Mouse (Mus musculus): Measurements from ENCODE around the gene Alox5. TPM values are rescaled to one million over a fixed set of nuclear protein-coding genes. Genes with fewer than 3 reads are reported as not detected.

Gene Alox5
- total and polyA plus RNA-seq, 3 experiments, result not detected

GRCm38 (mm10) chr6:116361993-116362392 lies 99.0 kb downstream of the Alox5 start:
- H3K36me3 ChIP-seq (replicated peaks in 1 of 2; ENCODE audit: control insufficient read depth in 1 of 2, insufficient read depth in 1 of 2, low read length in 1 of 2), result no peaks in the 10 kb centered on the region
- no peak overlapping the region for H3K9ac ChIP-seq (ENCODE audit: insufficient read depth, low read depth)
- H3K27ac ChIP-seq (ENCODE audit: insufficient read depth, low read depth), result no peak overlapping the region
- no peak overlapping the region for H3K4me2 ChIP-seq (ENCODE audit: insufficient read depth, low read depth, poor library complexity, severe bottlenecking)
- H3K79me2 ChIP-seq (replicated peaks; ENCODE audit: control insufficient read depth, extremely low read depth, insufficient read depth, poor library complexity, severe bottlenecking), result no peaks in the 10 kb centered on the region
- in situ Hi-C loops (cut with MboI; ENCODE audit: low pct_ligation_motif_present, low pct_unique_long_range_greater_than_20kb, low sequenced_read_pairs) (no loop called here), dilution Hi-C loops (cut with MboI; ENCODE audit: extremely low pct_ligation_motif_present, extremely low pct_unique_long_range_greater_than_20kb, low sequenced_read_pairs) (no loop called here)
- H3K4me3 ChIP-seq (replicated peaks in 1 of 3; ENCODE audit: low read depth in 2 of 3, low read length in 2 of 3, poor library complexity in 1 of 3), result no peak overlapping the region
- H3K4me1 ChIP-seq (ENCODE audit: control insufficient read depth in 1 of 2, insufficient read depth in 2 of 2), result peaks cover 0 to 4% of the 10 kb centered on the region in 2 experiments; a peak in 1 of 4 replicates
- no peaks in the 10 kb centered on the region for H3K27me3 ChIP-seq (replicated peaks)
- no peaks in the 10 kb centered on the region for H3K9me3 ChIP-seq (replicated peaks; ENCODE audit: low read length)
- TF ChIP-seq MEF2A (IDR thresholded peaks at IDR 0.05; ENCODE audit: borderline replicate concordance, low read depth, low read length) (no peak), ZKSCAN1 (IDR thresholded peaks at IDR 0.05; ENCODE audit: borderline replicate concordance, low read depth, low read length) (no peak), POLR2AphosphoS2 (IDR thresholded peaks at IDR 0.05; ENCODE audit: low read depth, low read length) (no peak), NRF1 (IDR thresholded peaks at IDR 0.05; ENCODE audit: low read depth, low read length) (no peak), NELFE (IDR thresholded peaks at IDR 0.05; ENCODE audit: low read depth, low read length) (no peak), ELF1 (IDR thresholded peaks at IDR 0.05; ENCODE audit: low read depth, low read length) (no peak), MYC (IDR thresholded peaks at IDR 0.05; ENCODE audit: low read depth, low read length) (no peak), TBP (conservative IDR thresholded peaks at IDR 0.05; ENCODE audit: low read depth, low read length) (no peak), RAD21 (IDR thresholded peaks at IDR 0.05; ENCODE audit: low read depth, low read length) (no peak), UBTF (IDR thresholded peaks at IDR 0.05; ENCODE audit: low read depth, low read length) (no peak), EP300 (IDR thresholded peaks at IDR 0.05; ENCODE audit: low read length) (no peak), ZMIZ1 (IDR thresholded peaks at IDR 0.05; ENCODE audit: low read depth, low read length) (no peak), USF1 (IDR thresholded peaks at IDR 0.05; ENCODE audit: low read depth, low read length) (no peak), ZNF384 (IDR thresholded peaks at IDR 0.05; ENCODE audit: low read depth, low read length) (no peak), TCF12 (IDR thresholded peaks at IDR 0.05; ENCODE audit: low read depth, low read length) (no peak), GABPA (IDR thresholded peaks at IDR 0.05; ENCODE audit: insufficient replicate concordance, low read depth, low read length) (no peak), ZC3H11A (IDR thresholded peaks at IDR 0.05; ENCODE audit: low read depth, low read length) (no peak)
- DNase-seq (ENCODE audit: extremely low read depth), result no peak

- H3K9me3 ChIP-seq (replicated peaks; ENCODE audit: low read length), result no peaks in the 10 kb centered on the region
- in situ Hi-C loops (cut with MboI; ENCODE audit: low pct_ligation_motif_present, low pct_unique_long_range_greater_than_20kb, low sequenced_read_pairs), result no loop called here
- TF ChIP-seq MYC (IDR thresholded peaks at IDR 0.05; ENCODE audit: low read depth, low read length), result no peak
- no peak for TF ChIP-seq SIN3A (IDR thresholded peaks at IDR 0.05; ENCODE audit: low read length)
- TF ChIP-seq MAZ (IDR thresholded peaks at IDR 0.05; ENCODE audit: low read depth, low read length), result no peak
- no peak for TF ChIP-seq SMC3 (IDR thresholded peaks at IDR 0.05; ENCODE audit: low read depth, low read length)
- no peak for TF ChIP-seq MEF2A (IDR thresholded peaks at IDR 0.05; ENCODE audit: borderline replicate concordance, low read depth, low read length)
- no peak for TF ChIP-seq JUND (conservative IDR thresholded peaks at IDR 0.05; ENCODE audit: low read depth, low read length)
- no peak for TF ChIP-seq UBTF (IDR thresholded peaks at IDR 0.05; ENCODE audit: low read depth, low read length)
- TF ChIP-seq POLR2A (IDR thresholded peaks at IDR 0.05; ENCODE audit: low read depth, low read length), result no peak
- TF ChIP-seq USF1 (IDR thresholded peaks at IDR 0.05; ENCODE audit: low read depth, low read length), result no peak
- TF ChIP-seq JUN (IDR thresholded peaks at IDR 0.05; ENCODE audit: insufficient read depth, low read depth, low read length), result no peak
- TF ChIP-seq ZNF384 (IDR thresholded peaks at IDR 0.05; ENCODE audit: low read depth, low read length), result no peak
- TF ChIP-seq MAFK (IDR thresholded peaks at IDR 0.05; ENCODE audit: insufficient replicate concordance, low read length), result no peak
- TF ChIP-seq MXI1 (IDR thresholded peaks at IDR 0.05; ENCODE audit: low read depth, low read length), result no peak
- dilution Hi-C loops (cut with MboI; ENCODE audit: extremely low pct_ligation_motif_present, extremely low pct_unique_long_range_greater_than_20kb, low sequenced_read_pairs), result no loop called here
- H3K9ac ChIP-seq (ENCODE audit: insufficient read depth, low read depth), result no peak overlapping the region
- no peak overlapping the region for H3K4me3 ChIP-seq (replicated peaks in 1 of 3; ENCODE audit: low read depth in 2 of 3, low read length in 2 of 3, poor library complexity in 1 of 3)
- no peaks in the 10 kb centered on the region for H3K27me3 ChIP-seq (replicated peaks)
- H3K4me1 ChIP-seq (ENCODE audit: control insufficient read depth in 1 of 2, insufficient read depth in 2 of 2), result peaks cover 0 to 4% of the 10 kb centered on the region in 2 experiments; a peak in 1 of 4 replicates
- no peaks in the 10 kb centered on the region for H3K79me2 ChIP-seq (replicated peaks; ENCODE audit: control insufficient read depth, extremely low read depth, insufficient read depth, poor library complexity, severe bottlenecking)
- DNase-seq (ENCODE audit: extremely low read depth), result no peak
- H3K27ac ChIP-seq (ENCODE audit: insufficient read depth, low read depth), result no peak overlapping the region
- no peak overlapping the region for H3K4me2 ChIP-seq (ENCODE audit: insufficient read depth, low read depth, poor library complexity, severe bottlenecking)
- no peaks in the 10 kb centered on the region for H3K36me3 ChIP-seq (replicated peaks in 1 of 2; ENCODE audit: control insufficient read depth in 1 of 2, insufficient read depth in 1 of 2, low read length in 1 of 2)
Observed at GRCm38 (mm10) chr6:116361463-116361862, 99.5 kb downstream of the Alox5 start.

Measured in CH12.LX (cell line).